Mouse (Mus musculus) CH12.LX (cell line): ENCODE measurements around the gene 4930426L09Rik. TPM values are rescaled to one million over a fixed set of nuclear protein-coding genes. Genes with fewer than 3 reads are reported as not detected.

Experiments
- DNase-seq: peaks from one replicate; pipeline ENCODE4 v3.0.0-alpha.2; 2013; ENCODE audit errors: extremely low read depth
- H3K27ac ChIP-seq: 2 replicates; pipeline ENCODE4 v1.5.1; 2012; ENCODE audit warnings: low read depth, mild to moderate bottlenecking, control low read depth, moderate library complexity; ENCODE audit not compliant: insufficient read depth
- H3K27me3 ChIP-seq: replicated peaks from 2 replicates; pipeline ENCODE3; 2012; ENCODE audit warnings: inconsistent platforms
- H3K36me3 ChIP-seq, 2 experiments: replicated peaks in 1 of 2; 2 replicates each; pipeline versions ENCODE3 to v1.6.1; 2012; ENCODE audit warnings: inconsistent platforms in 1 of 2, low read length in 1 of 2, mild to moderate bottlenecking in 1 of 2, mixed read lengths in 1 of 2, moderate library complexity in 1 of 2; ENCODE audit not compliant: control insufficient read depth in 1 of 2, insufficient read depth in 1 of 2
- H3K4me1 ChIP-seq, 2 experiments: 2 replicates each; pipeline ENCODE4 v1.6.1; 2012; ENCODE audit warnings: inconsistent platforms in 1 of 2, moderate library complexity in 1 of 2; ENCODE audit not compliant: insufficient read depth in 2 of 2, control insufficient read depth in 1 of 2
- H3K4me2 ChIP-seq: 2 replicates; pipeline ENCODE4 v1.6.1; 2012; ENCODE audit warnings: low read depth, mild to moderate bottlenecking, control low read depth; ENCODE audit not compliant: poor library complexity, insufficient read depth, severe bottlenecking
- H3K4me3 ChIP-seq, 3 experiments: fragments of 150-350 bp in 1 of 3; sonication (generic) in 1 of 3; replicated peaks in 1 of 3; 2 replicates each; pipeline versions ENCODE3 to v1.5.1; 2011 to 2012; ENCODE audit warnings: low read depth in 2 of 3, low read length in 2 of 3, mild to moderate bottlenecking in 2 of 3, moderate library complexity in 2 of 3, control low read depth in 1 of 3, improper control_type of control experiment in 1 of 3, inconsistent platforms in 1 of 3, mixed read lengths in 1 of 3; ENCODE audit not compliant: poor library complexity in 1 of 3
- H3K79me2 ChIP-seq: replicated peaks from 2 replicates; pipeline ENCODE4 v1.6.1; 2012; ENCODE audit warnings: mild to moderate bottlenecking, moderate library complexity; ENCODE audit not compliant: control insufficient read depth, poor library complexity, insufficient read depth, severe bottlenecking; ENCODE audit errors: extremely low read depth
- H3K9ac ChIP-seq: 2 replicates; pipeline ENCODE4 v1.6.1; 2012; ENCODE audit warnings: low read depth, mild to moderate bottlenecking, control low read depth, moderate library complexity; ENCODE audit not compliant: insufficient read depth
- H3K9me3 ChIP-seq: replicated peaks from 2 replicates; pipeline ENCODE3; 2012; ENCODE audit warnings: low read length, inconsistent platforms, mixed read lengths
- BHLHE40 ChIP-seq: IDR thresholded peaks from 2 replicates; pipeline ENCODE4 v1.6.1; 2011; ENCODE audit warnings: mild to moderate bottlenecking, low read depth, low read length, improper control_type of control experiment
- CHD1 ChIP-seq: IDR thresholded peaks from 2 replicates; pipeline ENCODE4 v1.6.1; 2012; ENCODE audit warnings: low read depth, low read length, improper control_type of control experiment, inconsistent platforms
- CHD2 ChIP-seq: IDR thresholded peaks from 2 replicates; pipeline ENCODE4 v1.6.1; 2011; ENCODE audit warnings: low read length, improper control_type of control experiment
- E2F4 ChIP-seq: IDR thresholded peaks from 2 replicates; pipeline ENCODE4 v1.6.1; 2011; ENCODE audit warnings: low read depth, low read length, improper control_type of control experiment; ENCODE audit not compliant: insufficient replicate concordance
- ELF1 ChIP-seq: IDR thresholded peaks from 2 replicates; pipeline ENCODE4 v1.6.1; 2014; ENCODE audit warnings: low read depth, mild to moderate bottlenecking, inconsistent platforms, low read length, improper control_type of control experiment
- ETS1 ChIP-seq: conservative IDR thresholded peaks from 2 replicates; pipeline ENCODE4 v1.6.1; 2012; ENCODE audit warnings: low read depth, mild to moderate bottlenecking, inconsistent platforms, low read length, improper control_type of control experiment, moderate library complexity
- GABPA ChIP-seq: IDR thresholded peaks from 2 replicates; pipeline ENCODE4 v1.6.1; 2012; ENCODE audit warnings: low read depth, low read length, improper control_type of control experiment, inconsistent platforms; ENCODE audit not compliant: insufficient replicate concordance
- HCFC1 ChIP-seq: IDR thresholded peaks from 2 replicates; pipeline ENCODE4 v1.6.1; 2012; ENCODE audit warnings: low read depth, mild to moderate bottlenecking, inconsistent platforms, low read length, improper control_type of control experiment
- IRF4 ChIP-seq: IDR thresholded peaks from 2 replicates; pipeline ENCODE4 v1.6.1; 2014; ENCODE audit warnings: low read depth, mild to moderate bottlenecking, inconsistent platforms, low read length, improper control_type of control experiment
- KAT2A ChIP-seq: IDR thresholded peaks from 2 replicates; pipeline ENCODE4 v1.6.1; 2012; ENCODE audit warnings: low read length, improper control_type of control experiment, inconsistent platforms; ENCODE audit not compliant: insufficient replicate concordance
- MAFK ChIP-seq: IDR thresholded peaks from 2 replicates; pipeline ENCODE4 v1.6.1; 2011; ENCODE audit warnings: low read length, improper control_type of control experiment; ENCODE audit not compliant: insufficient replicate concordance
- MAX ChIP-seq: IDR thresholded peaks from 2 replicates; pipeline ENCODE4 v1.6.1; 2011; ENCODE audit warnings: low read length, improper control_type of control experiment
- MAZ ChIP-seq: IDR thresholded peaks from 2 replicates; pipeline ENCODE4 v1.6.1; 2012; ENCODE audit warnings: low read depth, mild to moderate bottlenecking, inconsistent platforms, low read length, improper control_type of control experiment, moderate library complexity
- MXI1 ChIP-seq: IDR thresholded peaks from 2 replicates; pipeline ENCODE4 v1.6.1; 2011; ENCODE audit warnings: mild to moderate bottlenecking, low read depth, low read length, improper control_type of control experiment
- MYC ChIP-seq: IDR thresholded peaks from 2 replicates; pipeline ENCODE4 v1.6.1; 2011; ENCODE audit warnings: low read depth, mild to moderate bottlenecking, improper control_type of control experiment, low read length
- NRF1 ChIP-seq: IDR thresholded peaks from 2 replicates; pipeline ENCODE4 v1.6.1; 2014; ENCODE audit warnings: low read depth, mild to moderate bottlenecking, inconsistent platforms, low read length, improper control_type of control experiment, moderate library complexity
- POLR2A ChIP-seq: IDR thresholded peaks from 2 replicates; pipeline ENCODE4 v1.6.1; 2011; ENCODE audit warnings: low read depth, mild to moderate bottlenecking, improper control_type of control experiment, low read length
- POLR2AphosphoS2 ChIP-seq: IDR thresholded peaks from 2 replicates; pipeline ENCODE4 v1.6.1; 2011; ENCODE audit warnings: low read depth, low read length, improper control_type of control experiment
- SMC3 ChIP-seq: IDR thresholded peaks from 2 replicates; pipeline ENCODE4 v1.6.1; 2011; ENCODE audit warnings: low read depth, low read length, improper control_type of control experiment
- TBP ChIP-seq: conservative IDR thresholded peaks from 2 replicates; pipeline ENCODE4 v1.6.1; 2011; ENCODE audit warnings: low read depth, low read length, improper control_type of control experiment
- UBTF ChIP-seq: IDR thresholded peaks from 2 replicates; pipeline ENCODE4 v1.6.1; 2012; ENCODE audit warnings: low read depth, mild to moderate bottlenecking, inconsistent platforms, low read length, improper control_type of control experiment, moderate library complexity
- USF1 ChIP-seq: IDR thresholded peaks from 2 replicates; pipeline ENCODE4 v1.6.1; 2014; ENCODE audit warnings: low read depth, mild to moderate bottlenecking, inconsistent platforms, low read length, improper control_type of control experiment
- USF2 ChIP-seq: conservative IDR thresholded peaks from 2 replicates; pipeline ENCODE4 v1.6.1; 2011; ENCODE audit warnings: low read depth, low read length, improper control_type of control experiment
- ZMIZ1 ChIP-seq: IDR thresholded peaks from 2 replicates; pipeline ENCODE4 v1.6.1; 2012; ENCODE audit warnings: low read depth, mild to moderate bottlenecking, inconsistent platforms, low read length, improper control_type of control experiment
- dilution Hi-C: fragments of 300-500 bp; cut with MboI; formaldehyde crosslinking; loops from 2 replicates; pipeline ENCODE4 v1.14.3; 2020; ENCODE audit warnings: low sequenced_read_pairs; ENCODE audit not compliant: extremely low pct_unique_long_range_greater_than_20kb, extremely low pct_ligation_motif_present
- in situ Hi-C: fragments of 300-500 bp; cut with MboI; formaldehyde crosslinking; loops from 3 replicates; pipeline ENCODE4 v1.14.3; 2019; ENCODE audit warnings: low sequenced_read_pairs, low pct_ligation_motif_present, low pct_unique_long_range_greater_than_20kb, mixed read lengths
- polyA plus RNA-seq: library from polyadenylated mRNA; unstranded; fragments of >175 nt; gene quantifications from 2 replicates; pipeline ENCODE4 v1.2.1, GENCODE M21; 2012; ENCODE audit warnings: low read depth; ENCODE audit not compliant: insufficient read length
- total RNA-seq, 2 experiments: library from RNA; depleted of rRNA; stranded (reverse); fragments of 300-350 nt in 1 of 2; fragments of >200 nt in 1 of 2; gene quantifications; 2 replicates each; pipeline ENCODE4 v1.2.3; 2012 to 2014

Gene 4930426L09Rik
- total and polyA plus RNA-seq, 3 experiments: 0.26 to 0.31 (median 0.30) TPM

DNA sequence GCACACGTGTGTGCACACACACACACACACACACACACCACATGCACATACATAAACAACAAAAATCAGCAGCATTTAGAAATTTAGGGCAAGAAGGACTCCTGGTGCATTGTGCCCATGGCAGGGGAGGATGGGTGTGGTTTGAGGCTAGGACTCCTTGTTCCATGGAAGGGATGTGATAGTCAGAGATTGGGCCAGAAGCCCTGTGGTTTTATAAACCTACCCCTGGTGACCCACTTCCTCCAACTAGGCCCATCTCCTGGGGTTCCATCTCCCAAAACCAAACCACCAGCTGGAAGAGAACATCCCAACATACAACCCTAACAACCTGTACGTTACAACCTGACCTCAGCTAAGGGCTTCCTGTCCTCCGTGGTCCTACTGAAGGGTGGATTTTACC, 35.6 kb upstream of the 4930426L09Rik start:
- in situ Hi-C loops: no loop called here
- Histone ChIP-seq H3K27ac (no peak overlapping the region), H3K9ac (no peak overlapping the region), H3K27me3 (no peaks in the 10 kb centered on the region), H3K9me3 (no peaks in the 10 kb centered on the region), H3K79me2 (no peaks in the 10 kb centered on the region; the same call in 1 of the 2 replicates), H3K4me2 (no peak overlapping the region), H3K4me1 (peaks cover 12 to 61% of the 10 kb centered on the region in 2 experiments), H3K36me3 (peaks cover 0 to 32% of the 10 kb centered on the region in 2 experiments), H3K4me3 (no peak overlapping the region)
- TF ChIP-seq CHD1 (no peak), E2F4 (no peak), ZMIZ1 (no peak), MAX (no peak), MYC (no peak), TBP (no peak), USF2 (no peak), POLR2A (no peak), MAZ (no peak)
- no peak for DNase-seq
- dilution Hi-C loops: no loop called here

DNA sequence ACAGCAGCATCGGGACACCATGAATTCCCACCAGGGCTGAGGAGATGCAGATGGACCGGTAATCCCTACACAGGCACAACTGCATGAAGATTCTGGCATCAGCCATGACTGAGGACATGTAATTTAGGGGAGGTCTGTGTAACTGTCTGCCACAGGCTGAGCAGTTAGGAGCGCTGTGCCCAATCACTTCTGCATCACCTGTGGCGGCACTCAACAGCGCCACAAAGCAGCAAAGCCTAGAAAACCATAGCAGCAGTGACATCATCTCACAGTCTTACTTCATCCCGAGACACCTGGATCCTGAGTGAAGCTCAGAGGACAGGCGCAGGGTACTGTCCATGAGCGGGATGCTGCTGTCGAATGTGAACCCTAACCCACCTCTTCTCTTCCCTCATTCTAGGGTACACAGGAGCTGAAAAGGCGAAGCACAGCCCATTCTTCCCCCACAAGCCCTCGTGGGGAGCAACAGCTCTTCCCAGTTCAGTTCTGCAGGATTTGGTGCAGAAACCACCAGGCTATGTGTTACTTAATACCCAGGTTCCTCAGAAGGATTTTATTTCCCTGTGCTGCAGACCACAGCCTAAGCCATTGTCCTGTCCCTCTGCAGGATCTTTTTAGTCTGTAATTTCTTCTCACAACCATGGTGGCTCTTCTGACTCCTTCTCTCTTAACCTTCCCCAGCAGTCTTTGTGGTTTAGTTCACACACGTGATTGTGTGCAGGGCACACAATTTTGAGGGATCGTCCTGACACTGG, 34.7 kb upstream of the 4930426L09Rik start:
- Histone ChIP-seq H3K27ac (no peak overlapping the region), H3K4me2 (no peak overlapping the region), H3K79me2 (no peaks in the 10 kb centered on the region; the same call in 1 of the 2 replicates), H3K27me3 (no peaks in the 10 kb centered on the region), H3K4me3 (no peak overlapping the region), H3K36me3 (peaks cover 0 to 32% of the 10 kb centered on the region in 2 experiments), H3K9me3 (no peaks in the 10 kb centered on the region), H3K9ac (no peak overlapping the region), H3K4me1 (peaks cover 9 to 55% of the 10 kb centered on the region in 2 experiments)
- no peak for DNase-seq
- dilution Hi-C loops: no loop called here
- in situ Hi-C loops: no loop called here
- no peak for TF ChIP-seq MXI1
- TF ChIP-seq POLR2AphosphoS2: no peak
- no peak for TF ChIP-seq ETS1
- TF ChIP-seq ELF1: no peak

- H3K36me3 ChIP-seq: peaks cover 0 to 34% of the 10 kb centered on the region in 2 experiments
- H3K27me3 ChIP-seq: no peaks in the 10 kb centered on the region
- TF ChIP-seq MXI1 (no peak), USF1 (no peak), ZMIZ1 (no peak), BHLHE40 (no peak), MAFK (no peak), KAT2A (no peak), IRF4 (no peak), ELF1 (no peak), HCFC1 (no peak), CHD2 (no peak), UBTF (no peak), E2F4 (no peak), GABPA (no peak), NRF1 (no peak), MAZ (no peak), SMC3 (no peak)
These were observed 33.0 kb upstream of the 4930426L09Rik start for GRCm38 (mm10) chr2:18965108-18965507.

More at GRCm38 (mm10) chr2:18965108-18965507, 33.0 kb upstream of the 4930426L09Rik start:
- in situ Hi-C loops: no loop called here
- DNase-seq: no peak
- Histone ChIP-seq H3K4me1 (peaks cover 0 to 55% of the 10 kb centered on the region in 2 experiments; a peak in 2 of 4 replicates), H3K79me2 (no peaks in the 10 kb centered on the region; the same call in 1 of the 2 replicates), H3K27ac (no peak overlapping the region), H3K4me2 (no peak overlapping the region), H3K9ac (no peak overlapping the region), H3K9me3 (no peaks in the 10 kb centered on the region), H3K4me3 (no peak overlapping the region)
- dilution Hi-C loops: no loop called here
